Mouse (Mus musculus): ENCODE results near the gene Dlx1. TPM values are rescaled to one million over a fixed set of nuclear protein-coding genes. Genes with fewer than 3 reads are reported as not detected.

Gene Dlx1
- polyA plus RNA-seq, 1 experiment from 2014 or later = 207 TPM

GRCm38 (mm10) chr2:71530391-71531123 is 2.6 kb downstream of the Dlx1 start:
- H3K9me3 ChIP-seq = no peaks in the 10 kb centered on the region
- no peak for ATAC-seq (ENCODE audit: low FRiP score)
- no peaks in the 10 kb centered on the region for H3K36me3 ChIP-seq (replicated peaks)
- WGBS = under 1% methylated on average over 34 of the region's 34 CpGs
- H3K4me3 ChIP-seq (replicated peaks) = peak overlapping the region; percentile 49
- H3K27ac ChIP-seq = peak overlapping the region; percentile 92
- peaks cover 28% of the 10 kb centered on the region for H3K4me1 ChIP-seq
- peaks cover 95% of the 10 kb centered on the region for H3K27me3 ChIP-seq
- peak overlapping the region; percentile 61 for H3K4me2 ChIP-seq
- H3K9ac ChIP-seq = peak overlapping the region; percentile 76

GRCm38 (mm10) chr2:71531124-71531590 is 3.2 kb downstream of the Dlx1 start:
- Histone ChIP-seq H3K36me3 (replicated peaks) (no peaks in the 10 kb centered on the region), H3K9me3 (no peaks in the 10 kb centered on the region), H3K4me3 (replicated peaks) (peak overlapping the region; percentile 49), H3K27me3 (peaks cover 93% of the 10 kb centered on the region), H3K9ac (peak overlapping the region; percentile 76), H3K4me2 (peak overlapping the region; percentile 61), H3K4me1 (peaks cover 28% of the 10 kb centered on the region), H3K27ac (peak overlapping the region; percentile 92)
- ATAC-seq (ENCODE audit: low FRiP score) = no peak
- WGBS = 3% methylated on average over 12 of the region's 12 CpGs

DNA sequence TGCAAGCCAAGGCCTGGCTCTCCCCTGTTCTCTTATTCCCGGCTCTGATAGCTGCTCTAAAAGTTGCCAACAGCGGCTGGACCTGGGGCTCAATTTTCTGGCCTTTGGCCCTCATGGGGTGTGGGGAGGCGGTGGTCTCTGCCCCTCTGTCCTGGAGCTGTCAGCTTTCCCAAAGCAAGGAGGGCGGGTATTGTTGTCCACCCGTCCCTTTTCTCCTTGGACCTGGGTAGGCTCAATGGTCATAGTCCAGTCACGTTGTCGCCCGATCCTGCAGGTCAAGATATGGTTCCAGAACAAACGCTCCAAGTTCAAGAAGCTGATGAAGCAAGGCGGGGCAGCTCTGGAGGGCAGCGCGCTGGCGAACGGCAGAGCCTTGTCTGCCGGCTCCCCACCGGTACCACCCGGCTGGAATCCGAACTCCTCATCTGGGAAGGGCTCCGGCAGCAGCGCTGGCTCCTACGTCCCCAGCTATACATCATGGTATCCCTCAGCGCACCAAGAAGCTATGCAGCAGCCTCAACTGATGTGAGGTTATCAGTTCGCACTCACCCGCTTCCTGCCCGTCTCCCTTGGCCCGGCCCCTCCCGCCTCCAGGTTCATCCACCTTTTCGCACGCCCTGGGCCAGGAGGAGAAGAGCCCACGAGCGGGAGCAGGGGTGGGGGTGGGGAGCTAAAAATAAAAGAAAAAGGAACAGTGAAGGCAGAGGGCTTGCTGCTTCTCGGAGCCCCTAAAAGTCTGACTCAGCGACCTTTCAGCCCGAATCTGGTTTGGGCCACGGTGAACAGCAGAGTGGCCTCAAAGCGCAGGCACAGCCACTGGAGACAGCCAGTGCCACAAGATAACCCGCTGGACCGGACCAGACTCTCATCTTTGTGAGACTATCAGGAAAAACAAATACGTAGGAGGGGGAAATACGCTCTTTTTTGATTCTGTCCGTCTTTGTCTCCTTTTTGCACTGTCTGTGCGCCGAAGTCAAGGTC is 4.4 kb downstream of the Dlx1 start:
- Histone ChIP-seq H3K9me3 (no peaks in the 10 kb centered on the region), H3K27me3 (peaks cover 93% of the 10 kb centered on the region), H3K4me1 (peaks cover 28% of the 10 kb centered on the region), H3K4me3 (replicated peaks) (peak overlapping the region; percentile 49), H3K9ac (peak overlapping the region; percentile 76), H3K27ac (peak overlapping the region; percentile 92), H3K36me3 (replicated peaks) (no peaks in the 10 kb centered on the region), H3K4me2 (peak overlapping the region; percentile 61)
- 1% methylated on average over 43 of the region's 43 CpGs for WGBS
- ATAC-seq (ENCODE audit: low FRiP score) = no peak

- Histone ChIP-seq H3K4me1 (peaks cover 28% of the 10 kb centered on the region), H3K4me3 (replicated peaks) (peak overlapping the region; percentile 49), H3K9ac (peak overlapping the region; percentile 76), H3K36me3 (replicated peaks) (no peaks in the 10 kb centered on the region), H3K4me2 (peak overlapping the region; percentile 61), H3K9me3 (no peaks in the 10 kb centered on the region), H3K27me3 (peaks cover 88% of the 10 kb centered on the region), H3K27ac (peak overlapping the region; percentile 92)
- WGBS = 12% methylated on average over 5 of the region's 5 CpGs
- ATAC-seq (ENCODE audit: low FRiP score) = no peak
Observed at GRCm38 (mm10) chr2:71533094-71533493, 5.2 kb downstream of the Dlx1 start.

GRCm38 (mm10) chr2:71534242-71535052 is 6.5 kb downstream of the Dlx1 start:
- H3K4me1 ChIP-seq = peaks cover 25% of the 10 kb centered on the region
- peak overlapping the region; percentile 88 for H3K27ac ChIP-seq
- no peak for ATAC-seq (ENCODE audit: low FRiP score)
- 1% methylated on average over 20 of the region's 20 CpGs for WGBS
- H3K4me3 ChIP-seq (replicated peaks) = peak overlapping the region; percentile 49
- H3K27me3 ChIP-seq = peaks cover 89% of the 10 kb centered on the region
- H3K9me3 ChIP-seq = no peaks in the 10 kb centered on the region
- no peaks in the 10 kb centered on the region for H3K36me3 ChIP-seq (replicated peaks)
- H3K4me2 ChIP-seq = peak overlapping the region; percentile 61
- peak overlapping the region; percentile 61 for H3K9ac ChIP-seq

GRCm38 (mm10) chr2:71540611-71541417 is 12.9 kb downstream of the Dlx1 start:
- Histone ChIP-seq H3K27ac (peak overlapping the region; percentile 92), H3K4me1 (peaks cover 49% of the 10 kb centered on the region)

GRCm38 (mm10) chr2:71541418-71542226 is 13.7 kb downstream of the Dlx1 start:
- Histone ChIP-seq H3K4me1 (peaks cover 56% of the 10 kb centered on the region), H3K36me3 (replicated peaks) (0 out of 2 replicates have a peak, but pooled peaks cover 4% of the 10 kb centered on the region), H3K9ac (peak overlapping the region; percentile 82), H3K4me3 (replicated peaks) (peak overlapping the region; percentile 67), H3K4me2 (peak overlapping the region; percentile 89), H3K9me3 (no peaks in the 10 kb centered on the region), H3K27ac (peak overlapping the region; percentile 92), H3K27me3 (peaks cover 80% of the 10 kb centered on the region)
- WGBS = 1% methylated on average over 37 of the region's 37 CpGs
- ATAC-seq (ENCODE audit: low FRiP score) = peak; percentile 12; the same call in 1 of the 2 replicates

More at GRCm38 (mm10) chr2:71540611-71541417, 12.9 kb downstream of the Dlx1 start:
- Histone ChIP-seq H3K9me3 (no peaks in the 10 kb centered on the region), H3K27me3 (peaks cover 87% of the 10 kb centered on the region), H3K4me2 (peak overlapping the region; percentile 89), H3K36me3 (replicated peaks) (0 out of 2 replicates have a peak, but pooled peaks cover 4% of the 10 kb centered on the region), H3K9ac (peak overlapping the region; percentile 56), H3K4me3 (replicated peaks) (peak overlapping the region; percentile 67)
- under 1% methylated on average over 47 of the region's 48 CpGs for WGBS
- ATAC-seq (ENCODE audit: low FRiP score) = no peak; the same call in 1 of the 2 replicates

GRCm38 (mm10) chr2:71542227-71542815 is 14.4 kb downstream of the Dlx1 start:
- Histone ChIP-seq H3K27me3 (peaks cover 73% of the 10 kb centered on the region), H3K27ac (peak overlapping the region; percentile 92), H3K36me3 (replicated peaks) (0 out of 2 replicates have a peak, but pooled peaks cover 4% of the 10 kb centered on the region), H3K4me2 (peak overlapping the region; percentile 89), H3K4me1 (peaks cover 61% of the 10 kb centered on the region), H3K9me3 (no peaks in the 10 kb centered on the region), H3K9ac (peak overlapping the region; percentile 82), H3K4me3 (replicated peaks) (peak overlapping the region; percentile 67)
- WGBS = 1% methylated on average over 11 of the region's 11 CpGs
- ATAC-seq (ENCODE audit: low FRiP score) = no peak

GRCm38 (mm10) chr2:71542816-71543301 is 14.9 kb downstream of the Dlx1 start:
- peak; percentile 10; the same call in 1 of the 2 replicates for ATAC-seq (ENCODE audit: low FRiP score)
- under 1% methylated on average over 29 of the region's 30 CpGs for WGBS
- H3K27me3 ChIP-seq = peaks cover 72% of the 10 kb centered on the region
- H3K4me3 ChIP-seq (replicated peaks) = peak overlapping the region; percentile 67
- H3K9me3 ChIP-seq = no peaks in the 10 kb centered on the region
- peak overlapping the region; percentile 82 for H3K9ac ChIP-seq
- H3K27ac ChIP-seq = peak overlapping the region; percentile 92
- peaks cover 61% of the 10 kb centered on the region for H3K4me1 ChIP-seq
- 0 out of 2 replicates have a peak, but pooled peaks cover 4% of the 10 kb centered on the region for H3K36me3 ChIP-seq (replicated peaks)
- peak overlapping the region; percentile 89 for H3K4me2 ChIP-seq

GRCm38 (mm10) chr2:71543531-71543930 is 15.6 kb downstream of the Dlx1 start:
- Histone ChIP-seq H3K27me3 (peaks cover 69% of the 10 kb centered on the region), H3K27ac (peak overlapping the region; percentile 96), H3K9ac (peak overlapping the region; percentile 82), H3K4me3 (replicated peaks) (peak overlapping the region; percentile 67), H3K36me3 (replicated peaks) (0 out of 2 replicates have a peak, but pooled peaks cover 4% of the 10 kb centered on the region), H3K4me1 (peaks cover 61% of the 10 kb centered on the region), H3K9me3 (no peaks in the 10 kb centered on the region), H3K4me2 (peak overlapping the region; percentile 89)
- no peak for ATAC-seq (ENCODE audit: low FRiP score)
- 2% methylated on average over 9 of the region's 9 CpGs for WGBS

Measured in forebrain, embryonic 12.5 days (tissue).